Mouse (Mus musculus): ENCODE data around the gene Dok5.

Gene Dok5

GRCm38 (mm10) chr2:170731632-170732561 is at the start of gene Dok5:
Dok5 (plus strand) TSS chr2:170731807.
- DNase-seq (ENCODE audit: low spot score in 2 of 2): peak; percentile 65 to 76

GRCm38 (mm10) chr2:170683385-170683784 is 48.2 kb upstream of the Dok5 start:
- no peak for DNase-seq (ENCODE audit: low spot score in 2 of 2)

DNA sequence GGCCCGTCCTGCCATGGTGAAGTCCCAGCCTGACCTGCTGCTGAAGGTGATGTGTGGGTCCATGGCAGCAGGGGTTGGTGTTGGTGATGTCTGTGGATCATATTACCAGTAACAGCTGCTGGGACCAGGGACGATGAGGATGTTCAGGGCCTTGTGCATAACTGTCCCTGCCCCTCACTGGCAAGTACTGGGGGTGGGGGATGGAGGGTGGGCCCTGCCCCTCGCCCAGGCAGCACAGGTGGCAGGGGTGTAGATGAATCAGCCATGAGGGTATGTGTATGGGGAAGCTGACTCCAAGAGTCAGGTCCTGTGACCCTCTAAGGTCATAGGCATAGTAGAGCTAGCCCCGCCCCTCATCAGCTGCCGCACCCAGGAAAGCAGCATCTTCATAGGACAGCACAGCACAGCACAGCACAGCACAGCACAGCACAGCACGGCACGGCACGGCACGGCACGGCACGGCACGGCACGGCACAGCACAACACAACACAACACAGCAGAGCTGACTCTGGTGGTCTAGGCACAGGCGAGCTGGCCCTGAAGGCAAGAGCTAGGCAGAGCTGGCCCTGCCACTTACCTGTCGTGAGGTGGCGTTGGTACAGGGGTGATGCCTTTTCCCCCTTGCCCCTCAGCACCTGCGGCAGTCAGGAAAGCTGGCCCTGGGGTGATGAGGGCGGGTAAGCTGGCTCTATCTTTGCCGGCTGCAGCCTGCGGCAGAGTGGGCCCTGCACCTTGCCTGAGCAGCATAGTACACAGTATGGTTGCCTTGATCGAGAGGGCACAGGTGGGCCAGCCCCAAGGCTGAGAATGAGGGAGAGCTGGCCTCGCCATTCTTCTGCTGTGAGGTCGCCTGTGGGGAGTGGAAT is 36.3 kb upstream of the Dok5 start:
- no peak for DNase-seq (ENCODE audit: low spot score in 2 of 2)

GRCm38 (mm10) chr2:170695937-170696510 is 35.6 kb upstream of the Dok5 start:
- DNase-seq (ENCODE audit: low spot score in 2 of 2): no peak

DNA sequence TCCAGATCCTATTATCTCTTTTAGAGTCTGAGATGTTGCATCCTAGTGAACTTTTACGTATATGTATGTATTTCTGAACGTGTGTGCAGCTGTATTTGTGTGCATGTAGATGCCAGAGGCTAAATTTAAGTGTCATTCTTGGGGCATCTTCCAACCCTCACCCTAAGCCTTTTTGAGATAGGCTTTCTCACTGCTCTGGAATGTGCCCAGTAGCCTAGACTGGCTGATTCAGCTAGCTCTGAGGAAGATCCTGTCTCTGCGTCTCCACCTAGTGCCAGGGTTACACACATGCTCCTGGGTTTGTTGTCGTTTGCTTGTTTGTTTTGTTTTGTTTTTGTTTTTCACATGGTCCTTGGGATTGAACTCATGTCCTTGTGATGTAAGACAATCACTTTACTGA is 31.1 kb upstream of the Dok5 start:
- DNase-seq (ENCODE audit: low spot score in 2 of 2): no peak

GRCm38 (mm10) chr2:170706488-170706887 is 25.1 kb upstream of the Dok5 start:
- no peak for DNase-seq (ENCODE audit: low spot score in 2 of 2)

GRCm38 (mm10) chr2:170707672-170708071 is 23.9 kb upstream of the Dok5 start:
- DNase-seq (ENCODE audit: low spot score in 2 of 2): no peak

- DNase-seq (ENCODE audit: low spot score in 2 of 2): no peak
Observed at GRCm38 (mm10) chr2:170708901-170709300, 22.7 kb upstream of the Dok5 start.

DNA sequence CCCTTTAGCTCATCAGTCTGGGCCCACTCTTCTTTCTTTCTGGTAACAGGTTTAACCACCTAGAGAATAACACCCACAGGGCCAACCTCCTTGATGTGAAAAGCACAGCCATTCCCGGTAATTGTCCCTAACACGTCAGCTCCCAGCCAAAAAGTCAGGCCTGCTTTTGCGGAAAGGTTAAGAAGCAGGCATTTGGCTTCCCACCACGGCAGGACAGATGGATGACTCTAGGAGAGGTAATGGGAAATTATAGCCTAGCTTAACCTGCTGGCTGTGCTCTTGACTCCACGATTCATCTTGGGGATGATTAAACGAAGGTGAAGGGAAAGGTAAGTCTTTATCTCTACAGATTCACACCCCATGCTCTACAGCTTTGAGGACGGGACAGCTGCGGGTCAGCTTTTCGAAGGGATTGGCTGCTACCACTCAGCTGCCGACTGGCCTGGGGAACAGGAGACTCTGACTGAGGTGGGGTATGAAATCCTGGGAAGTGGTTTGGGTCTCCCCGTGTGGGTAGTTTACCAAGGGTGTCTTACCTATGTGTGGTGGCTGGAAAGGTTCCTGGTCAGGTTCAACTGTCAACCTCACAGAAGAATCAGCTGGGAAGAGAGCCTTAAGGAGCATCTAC is 18.8 kb upstream of the Dok5 start:
- no peak for DNase-seq (ENCODE audit: low spot score in 2 of 2)

- no peak for DNase-seq (ENCODE audit: low spot score in 2 of 2)
Observed at GRCm38 (mm10) chr2:170720386-170720785, 11.2 kb upstream of the Dok5 start.

DNA sequence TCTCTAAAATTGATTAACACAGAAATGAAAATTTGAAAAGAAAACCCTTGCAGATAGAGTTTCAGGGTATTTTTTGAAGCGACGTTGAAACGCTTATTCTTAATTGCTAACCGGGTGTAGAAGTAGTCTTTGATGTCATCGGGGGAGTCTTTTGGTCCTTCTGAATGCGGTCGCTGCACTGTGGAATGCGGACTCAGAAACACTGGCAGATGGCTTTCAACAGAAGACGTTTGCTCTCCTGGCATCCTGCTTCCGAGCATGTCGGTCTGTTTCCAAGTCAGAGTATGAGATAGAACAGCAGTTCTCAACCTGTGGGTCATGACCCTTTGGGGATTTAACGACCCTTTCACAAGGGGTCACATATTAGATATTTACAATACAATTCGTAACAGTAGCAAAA is 7.5 kb upstream of the Dok5 start:
- no peak for DNase-seq (ENCODE audit: low spot score in 2 of 2)

- no peak for DNase-seq (ENCODE audit: low spot score in 2 of 2)
Observed at GRCm38 (mm10) chr2:170724716-170725115, 6.9 kb upstream of the Dok5 start.

- DNase-seq (ENCODE audit: low spot score in 2 of 2): no peak
Observed at GRCm38 (mm10) chr2:170725796-170726195, 5.8 kb upstream of the Dok5 start.

DNA sequence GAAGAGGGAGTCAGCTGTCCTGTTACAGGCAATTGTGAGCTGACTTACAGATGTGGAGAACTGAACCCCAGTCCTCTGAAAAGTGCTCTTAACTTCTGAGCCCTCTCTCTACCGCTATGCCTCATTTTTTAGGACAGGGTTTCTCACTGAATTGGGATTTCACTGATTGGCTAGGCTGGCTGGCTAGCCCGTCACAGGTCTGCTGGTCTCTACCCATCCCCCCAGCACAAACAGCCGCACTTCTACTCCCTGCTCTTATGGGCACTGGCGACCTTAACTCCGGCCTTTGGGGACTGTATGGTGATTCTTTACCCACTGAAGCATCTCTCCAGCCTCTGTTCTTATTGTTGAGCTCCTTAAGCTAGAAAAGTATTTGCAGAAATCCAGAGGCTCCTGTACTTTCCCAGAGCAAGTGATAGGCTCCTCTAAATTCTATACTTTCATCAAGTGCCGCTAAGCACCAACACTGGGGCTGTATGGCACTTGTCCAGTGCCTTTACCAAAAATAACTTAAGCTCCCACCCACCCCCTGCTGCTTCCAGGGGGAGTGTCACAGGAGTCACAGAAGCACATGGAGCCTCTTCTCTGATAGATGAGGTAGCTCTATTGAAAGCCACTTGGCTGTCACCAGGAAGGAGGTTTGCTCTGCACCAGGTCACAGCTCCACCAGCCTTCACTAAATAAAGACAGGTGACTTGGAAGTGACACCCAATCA is 4.5 kb upstream of the Dok5 start:
- DNase-seq (ENCODE audit: low spot score in 2 of 2): no peak

DNA sequence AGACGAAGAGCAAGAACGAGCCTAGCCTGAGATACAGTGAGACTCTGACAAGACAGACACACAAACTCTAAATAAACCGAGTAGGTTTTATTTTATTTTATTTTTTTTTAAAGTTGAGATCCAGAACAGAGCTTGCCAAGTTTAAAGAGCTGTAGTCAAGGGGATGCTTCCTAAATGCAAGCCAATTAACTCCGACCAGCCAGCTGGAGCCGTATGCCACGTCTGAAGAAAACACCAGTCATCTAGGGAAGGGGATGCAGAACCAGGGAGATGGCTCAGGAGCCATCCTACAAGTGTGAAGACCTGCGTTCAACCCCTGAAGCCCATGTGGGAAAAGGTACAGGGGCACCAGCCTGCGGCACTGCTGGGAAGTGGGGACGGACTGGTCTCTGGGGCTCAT is 2.7 kb upstream of the Dok5 start:
- DNase-seq (ENCODE audit: low spot score in 2 of 2): no peak

DNA sequence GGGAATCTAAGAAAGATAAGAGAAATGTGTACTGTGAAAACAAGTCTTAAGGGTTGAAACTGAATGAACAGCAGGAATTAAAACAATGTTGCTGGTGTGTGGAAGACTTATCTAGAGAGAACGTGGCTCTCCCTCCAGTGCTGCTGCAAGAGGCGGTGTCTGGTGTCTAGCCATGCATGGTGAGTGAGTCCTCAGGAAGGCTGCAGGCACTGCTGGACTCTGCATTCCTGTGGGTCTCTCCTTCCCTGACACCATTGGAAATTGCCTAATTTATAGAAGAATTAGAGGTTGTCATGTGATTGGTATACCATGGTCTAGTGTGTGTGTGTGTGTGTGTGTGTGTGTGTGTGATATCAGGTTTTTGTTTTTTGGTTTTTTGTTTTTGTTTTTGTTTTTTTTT is 1.9 kb upstream of the Dok5 start:
- DNase-seq (ENCODE audit: low spot score in 2 of 2): no peak

- DNase-seq (ENCODE audit: low spot score in 2 of 2): no peak
Observed at GRCm38 (mm10) chr2:170730136-170730535, 1.5 kb upstream of the Dok5 start.

DNA sequence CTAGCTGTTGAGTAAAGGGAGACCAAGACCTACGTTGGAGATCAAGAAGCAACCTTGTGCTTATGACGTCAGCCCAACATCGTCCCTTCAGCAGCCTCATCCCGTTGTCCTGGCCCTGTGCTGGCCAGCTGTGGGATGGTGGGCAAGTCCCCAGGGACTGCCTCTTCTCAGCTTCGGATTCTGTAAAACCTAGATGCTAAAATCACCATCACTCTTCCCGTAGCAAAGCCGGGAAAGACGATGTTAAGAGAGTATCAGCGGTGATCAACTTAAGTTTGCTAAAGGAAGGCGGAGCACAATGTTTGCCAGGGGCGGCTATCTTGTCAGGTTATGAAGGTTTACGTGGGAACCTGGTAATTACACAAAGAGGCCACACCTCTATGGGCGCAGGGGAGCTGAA is 826 bp upstream of the Dok5 start:
- DNase-seq (ENCODE audit: low spot score in 2 of 2): no peak

DNA sequence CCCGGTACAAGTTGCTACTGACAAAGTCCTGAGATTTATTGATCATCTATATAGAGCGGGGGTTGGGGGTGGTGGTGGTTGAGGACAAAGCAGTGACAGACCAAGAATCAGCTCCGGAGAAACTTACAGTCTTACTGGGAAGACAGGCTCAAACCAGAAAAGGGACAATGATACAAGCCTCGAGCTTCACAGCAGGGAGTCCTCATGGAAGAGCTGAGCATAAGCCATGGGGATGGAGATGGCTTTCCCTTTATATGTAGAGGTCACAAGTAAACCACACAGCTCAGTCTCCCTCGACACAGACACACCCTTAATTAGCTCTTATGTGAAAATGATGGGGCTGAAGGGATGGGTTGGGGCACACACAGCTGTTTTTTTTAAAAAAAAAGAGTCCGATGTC is 402 bp upstream of the Dok5 start:
- no peak for DNase-seq (ENCODE audit: low spot score in 2 of 2)

GRCm38 (mm10) chr2:170733671-170734070 is 2.1 kb downstream of the Dok5 start:
- DNase-seq (ENCODE audit: low spot score in 2 of 2): no peak

DNA sequence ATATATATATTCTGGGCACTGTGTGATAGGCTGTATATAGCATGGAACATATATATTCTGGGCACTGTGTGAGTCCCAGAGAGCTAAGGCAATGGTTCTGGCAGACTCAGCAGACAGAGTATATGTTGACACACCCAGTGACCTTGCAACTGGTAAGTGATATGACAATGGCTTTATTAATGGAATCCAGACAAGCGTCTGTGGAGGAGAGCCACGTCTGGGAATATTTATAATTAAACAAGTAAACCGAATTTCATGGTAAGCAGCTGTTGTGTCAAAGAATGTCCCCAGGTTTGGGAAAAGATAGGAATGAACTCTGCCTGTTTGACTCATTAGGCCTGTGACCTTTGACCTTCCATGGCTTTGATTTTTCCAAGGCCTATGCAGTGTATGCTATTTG is 2.8 kb downstream of the Dok5 start:
- DNase-seq (ENCODE audit: low spot score in 2 of 2): no peak

All from frontal cortex, postnatal 25 days (tissue).